Mouse (Mus musculus) olfactory bulb, adult 2 months (tissue): Measurements from ENCODE around the gene Ppm1d.

Experiments used
- CTCF ChIP-seq: fragments of 200-500 bp; IDR thresholded peaks from 2 replicates; pipeline ENCODE4 v1.5.1; 2012; ENCODE audit warnings: low read depth, mild to moderate bottlenecking, low read length, moderate library complexity; ENCODE audit not compliant: insufficient read depth
- POLR2A ChIP-seq: fragments of 200-500 bp; IDR thresholded peaks from 2 replicates; pipeline ENCODE4 v1.6.1; 2012; ENCODE audit warnings: mild to moderate bottlenecking, low read depth, low read length, moderate library complexity; ENCODE audit not compliant: insufficient read depth

DNA sequence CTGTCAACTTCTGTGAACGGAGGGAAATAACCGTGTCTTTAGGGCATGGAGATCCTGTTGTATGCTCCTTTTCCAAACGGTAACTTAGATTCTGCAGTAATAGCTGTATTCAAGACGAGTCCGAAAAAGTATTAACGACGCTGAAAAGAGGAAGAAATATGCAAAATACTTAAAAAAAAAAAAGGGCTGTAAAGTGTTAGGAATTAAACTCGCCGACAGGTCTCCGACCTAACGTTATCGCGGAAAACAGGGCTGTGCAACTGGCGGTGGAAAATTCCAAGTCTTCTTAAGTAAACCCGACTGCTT, 684 bp upstream of the Ppm1d start:
- TF ChIP-seq CTCF (no peak), POLR2A (no peak)
